Mouse (Mus musculus): Measurements from ENCODE around the gene Rnf34. TPM values are rescaled to one million over a fixed set of nuclear protein-coding genes. Genes with fewer than 3 reads are reported as not detected.

The Rnf34 gene
- polyA plus RNA-seq, 1 experiment from 2014 or later = 48.3 TPM

- H3K4me3 ChIP-seq = no peak overlapping the region
- DNase-seq (ENCODE audit: low spot score) = peak; percentile 49
Observed at GRCm38 (mm10) chr5:122894007-122894637, 44.3 kb downstream of the Rnf34 start.

GRCm38 (mm10) chr5:122894821-122895220 is 45.0 kb downstream of the Rnf34 start:
- no peak overlapping the region for H3K27ac ChIP-seq
- no peaks in the 10 kb centered on the region for H3K27me3 ChIP-seq (ENCODE audit: insufficient read depth, poor library complexity, severe bottlenecking)
- peaks cover 26% of the 10 kb centered on the region for H3K4me1 ChIP-seq (replicated peaks)
- no peak overlapping the region for H3K4me3 ChIP-seq
- DNase-seq (ENCODE audit: low spot score) = no peak
- 82% methylated on average over 4 of the region's 4 CpGs for WGBS
- peaks cover 23% of the 10 kb centered on the region for H3K36me3 ChIP-seq
- no peaks in the 10 kb centered on the region for H3K9me3 ChIP-seq

More at GRCm38 (mm10) chr5:122894007-122894637, 44.3 kb downstream of the Rnf34 start:
- WGBS = 92% methylated on average over 5 of the region's 5 CpGs
- H3K9me3 ChIP-seq = no peaks in the 10 kb centered on the region
- peaks cover 22% of the 10 kb centered on the region for H3K4me1 ChIP-seq (replicated peaks)
- peaks cover 23% of the 10 kb centered on the region for H3K36me3 ChIP-seq
- H3K27ac ChIP-seq = no peak overlapping the region
- H3K27me3 ChIP-seq (ENCODE audit: insufficient read depth, poor library complexity, severe bottlenecking) = no peaks in the 10 kb centered on the region

- Histone ChIP-seq H3K36me3 (0 out of 2 replicates have a peak, but pooled peaks cover under 1% of the 10 kb centered on the region), H3K27me3 (ENCODE audit: insufficient read depth, poor library complexity, severe bottlenecking) (no peaks in the 10 kb centered on the region; the same call in 1 of the 2 replicates), H3K4me3 (peak overlapping the region; percentile 94), H3K4me1 (replicated peaks) (peaks cover 35% of the 10 kb centered on the region), H3K9me3 (no peaks in the 10 kb centered on the region), H3K27ac (no peak overlapping the region)
- WGBS = 85% methylated on average over 6 of the region's 6 CpGs
- DNase-seq (ENCODE audit: low spot score) = no peak
Observed at GRCm38 (mm10) chr5:122898153-122898552, 48.3 kb downstream of the Rnf34 start.

GRCm38 (mm10) chr5:122898963-122899776 is 49.3 kb downstream of the Rnf34 start:
- Histone ChIP-seq H3K36me3 (no peaks in the 10 kb centered on the region), H3K27me3 (ENCODE audit: insufficient read depth, poor library complexity, severe bottlenecking) (no peaks in the 10 kb centered on the region; the same call in 1 of the 2 replicates), H3K9me3 (no peaks in the 10 kb centered on the region), H3K4me1 (replicated peaks) (peaks cover 35% of the 10 kb centered on the region), H3K27ac (peak overlapping the region; percentile 97), H3K4me3 (peak overlapping the region; percentile 94)
- 7% methylated on average over 45 of the region's 45 CpGs for WGBS
- DNase-seq (ENCODE audit: low spot score) = peak; percentile 41

- no peaks in the 10 kb centered on the region for H3K9me3 ChIP-seq
- WGBS = under 1% methylated on average over 120 of the region's 120 CpGs
- H3K27ac ChIP-seq = peak overlapping the region; percentile 97
- no peaks in the 10 kb centered on the region for H3K36me3 ChIP-seq
- DNase-seq (ENCODE audit: low spot score) = peak; percentile 92
- peak overlapping the region; percentile 94 for H3K4me3 ChIP-seq
- H3K4me1 ChIP-seq (replicated peaks) = peaks cover 35% of the 10 kb centered on the region
- no peaks in the 10 kb centered on the region; the same call in 1 of the 2 replicates for H3K27me3 ChIP-seq (ENCODE audit: insufficient read depth, poor library complexity, severe bottlenecking)
Observed at GRCm38 (mm10) chr5:122899777-122900557, 50.1 kb downstream of the Rnf34 start.

- H3K27ac ChIP-seq = peak overlapping the region; percentile 97
- H3K27me3 ChIP-seq (ENCODE audit: insufficient read depth, poor library complexity, severe bottlenecking) = no peaks in the 10 kb centered on the region; the same call in 1 of the 2 replicates
- no peaks in the 10 kb centered on the region for H3K9me3 ChIP-seq
- H3K36me3 ChIP-seq = no peaks in the 10 kb centered on the region
- peak overlapping the region; percentile 94 for H3K4me3 ChIP-seq
- peaks cover 35% of the 10 kb centered on the region for H3K4me1 ChIP-seq (replicated peaks)
- 4% methylated on average over 33 of the region's 33 CpGs for WGBS
- DNase-seq (ENCODE audit: low spot score) = no peak
Observed at GRCm38 (mm10) chr5:122900558-122901171, 50.8 kb downstream of the Rnf34 start.

- peaks cover 3% of the 10 kb centered on the region; the same call in 1 of the 2 replicates for H3K36me3 ChIP-seq
- peak overlapping the region; percentile 97 for H3K27ac ChIP-seq
- H3K4me1 ChIP-seq (replicated peaks) = peaks cover 35% of the 10 kb centered on the region
- H3K4me3 ChIP-seq = peak overlapping the region; percentile 94
- no peak for DNase-seq (ENCODE audit: low spot score)
- WGBS = 55% methylated on average over 11 of the region's 11 CpGs
- H3K9me3 ChIP-seq = no peaks in the 10 kb centered on the region
- no peaks in the 10 kb centered on the region; the same call in 1 of the 2 replicates for H3K27me3 ChIP-seq (ENCODE audit: insufficient read depth, poor library complexity, severe bottlenecking)
Observed at GRCm38 (mm10) chr5:122901179-122901578, 51.3 kb downstream of the Rnf34 start.

GRCm38 (mm10) chr5:122901666-122902065 is 51.8 kb downstream of the Rnf34 start:
- Histone ChIP-seq H3K4me1 (replicated peaks) (peaks cover 35% of the 10 kb centered on the region), H3K27me3 (ENCODE audit: insufficient read depth, poor library complexity, severe bottlenecking) (no peaks in the 10 kb centered on the region; the same call in 1 of the 2 replicates), H3K27ac (no peak overlapping the region), H3K36me3 (peaks cover 6% of the 10 kb centered on the region; the same call in 1 of the 2 replicates), H3K9me3 (no peaks in the 10 kb centered on the region), H3K4me3 (no peak overlapping the region)
- 67% methylated on average over 3 of the region's 3 CpGs for WGBS
- DNase-seq (ENCODE audit: low spot score) = no peak

- no peaks in the 10 kb centered on the region; the same call in 1 of the 2 replicates for H3K27me3 ChIP-seq (ENCODE audit: insufficient read depth, poor library complexity, severe bottlenecking)
Observed at GRCm38 (mm10) chr5:122902228-122902627, 52.4 kb downstream of the Rnf34 start.

GRCm38 (mm10) chr5:122903165-122903564 is 53.3 kb downstream of the Rnf34 start:
- DNase-seq (ENCODE audit: low spot score) = no peak

More at GRCm38 (mm10) chr5:122902228-122902627, 52.4 kb downstream of the Rnf34 start:
- WGBS = 80% methylated on average over 6 of the region's 6 CpGs
- Histone ChIP-seq H3K4me1 (replicated peaks) (peaks cover 32% of the 10 kb centered on the region), H3K36me3 (peaks cover 9% of the 10 kb centered on the region; the same call in 1 of the 2 replicates), H3K27ac (no peak overlapping the region), H3K4me3 (no peak overlapping the region), H3K9me3 (no peaks in the 10 kb centered on the region)
- DNase-seq (ENCODE audit: low spot score) = no peak

GRCm38 (mm10) chr5:122907182-122907581 is 57.3 kb downstream of the Rnf34 start:
- Histone ChIP-seq H3K9me3 (no peaks in the 10 kb centered on the region), H3K4me3 (no peak overlapping the region), H3K36me3 (peaks cover 9% of the 10 kb centered on the region; the same call in 1 of the 2 replicates), H3K27me3 (ENCODE audit: insufficient read depth, poor library complexity, severe bottlenecking) (no peaks in the 10 kb centered on the region; the same call in 1 of the 2 replicates), H3K27ac (no peak overlapping the region), H3K4me1 (replicated peaks) (no peaks in the 10 kb centered on the region)
- DNase-seq (ENCODE audit: low spot score) = no peak
- 92% methylated on average over 1 of the region's 1 CpGs for WGBS

More at GRCm38 (mm10) chr5:122903165-122903564, 53.3 kb downstream of the Rnf34 start:
- Histone ChIP-seq H3K9me3 (no peaks in the 10 kb centered on the region), H3K4me3 (no peak overlapping the region), H3K4me1 (replicated peaks) (peaks cover 23% of the 10 kb centered on the region), H3K27ac (no peak overlapping the region), H3K27me3 (ENCODE audit: insufficient read depth, poor library complexity, severe bottlenecking) (no peaks in the 10 kb centered on the region; the same call in 1 of the 2 replicates), H3K36me3 (peaks cover 9% of the 10 kb centered on the region; the same call in 1 of the 2 replicates)
- WGBS = 82% methylated on average over 5 of the region's 5 CpGs

GRCm38 (mm10) chr5:122908001-122908400 is 58.2 kb downstream of the Rnf34 start:
- Histone ChIP-seq H3K27ac (no peak overlapping the region), H3K27me3 (ENCODE audit: insufficient read depth, poor library complexity, severe bottlenecking) (no peaks in the 10 kb centered on the region), H3K36me3 (peaks cover 18% of the 10 kb centered on the region), H3K4me1 (replicated peaks) (no peaks in the 10 kb centered on the region), H3K9me3 (no peaks in the 10 kb centered on the region), H3K4me3 (no peak overlapping the region)
- WGBS = 91% methylated on average over 2 of the region's 2 CpGs
- DNase-seq (ENCODE audit: low spot score) = no peak
